Mouse (Mus musculus) midbrain, embryonic 14.5 days (tissue): ENCODE data around the gene H2-Eb2. TPM values are rescaled to one million over a fixed set of nuclear protein-coding genes. Genes with fewer than 3 reads are reported as not detected.

Source experiments
- ATAC-seq: fragments of 200-750 bp; cut with Nextera tagmentation; 2 replicates; pipeline ENCODE4 v1.8.0; 2017; ENCODE audit warnings: moderate number of reproducible peaks, moderate library complexity; ENCODE audit not compliant: low FRiP score, low TSS enrichment
- DNase-seq: peaks from one replicate; pipeline ENCODE4 v3.0.0-alpha.2; 2015
- H3K27ac ChIP-seq: fragments of 300-500 bp; sonication (generic); replicated peaks from 2 replicates; pipeline ENCODE4 v1.5.1; 2014; ENCODE audit warnings: mild to moderate bottlenecking, low read depth, low read length, moderate library complexity
- H3K27me3 ChIP-seq: fragments of 300-500 bp; sonication (generic); 2 replicates; pipeline ENCODE4 v1.6.1; 2014; ENCODE audit warnings: low read length, control low read depth, mixed read lengths; ENCODE audit not compliant: control insufficient read depth, insufficient read depth
- H3K36me3 ChIP-seq: fragments of 300-500 bp; sonication (generic); 2 replicates; pipeline ENCODE4 v1.6.1; 2014; ENCODE audit warnings: low read length, control low read depth; ENCODE audit not compliant: control insufficient read depth, insufficient read depth
- H3K4me1 ChIP-seq: fragments of 300-500 bp; sonication (generic); 2 replicates; pipeline ENCODE4 v1.6.1; 2014; ENCODE audit warnings: mild to moderate bottlenecking, antibody characterized with exemption, low read length, control low read depth; ENCODE audit not compliant: control insufficient read depth, insufficient read depth
- H3K4me2 ChIP-seq: fragments of 300-500 bp; sonication (generic); 2 replicates; pipeline ENCODE4 v1.6.1; 2014; ENCODE audit warnings: mild to moderate bottlenecking, low read length, moderate library complexity
- H3K4me3 ChIP-seq: fragments of 300-500 bp; sonication (generic); replicated peaks from 2 replicates; pipeline ENCODE4 v1.5.1; 2014; ENCODE audit warnings: low read depth, low read length
- H3K9ac ChIP-seq: fragments of 300-500 bp; sonication (generic); replicated peaks from 2 replicates; pipeline ENCODE4 v1.6.1; 2014; ENCODE audit warnings: mild to moderate bottlenecking, low read length, moderate library complexity
- H3K9me3 ChIP-seq: fragments of 300-500 bp; sonication (generic); 2 replicates; pipeline ENCODE4 v1.6.1; 2016; ENCODE audit warnings: low read length, control low read depth, mixed read lengths; ENCODE audit not compliant: control insufficient read depth
- whole genome bisulfite sequencing: fragments of 180-500 bp; shearing (Covaris S2); extraction: QIAGEN DNeasy Blood & Tissue Kit; methylation state at CpG from one replicate; pipeline ENCODE4 v1.1.7; 2014; 5-methylcytosine and 5-hydroxymethylcytosine counted together
- polyA plus RNA-seq: library from polyadenylated mRNA; unstranded; fragments of >200 nt; fragmentation: Nextera tagmentation; extraction: Ambion mirVana; gene quantifications from 2 replicates; pipeline ENCODE4 v1.2.1, GENCODE M21; 2014

Gene H2-Eb2
- polyA plus RNA-seq, 1 experiment from 2014 or later, result not detected

- Histone ChIP-seq H3K4me2 (no peak overlapping the region), H3K27ac (no peak overlapping the region), H3K27me3 (no peaks in the 10 kb centered on the region), H3K9me3 (no peaks in the 10 kb centered on the region), H3K36me3 (no peaks in the 10 kb centered on the region), H3K4me1 (peaks cover 5% of the 10 kb centered on the region; the same call in 1 of the 2 replicates), H3K9ac (no peak overlapping the region), H3K4me3 (no peak overlapping the region)
- ATAC-seq, result no peak
- WGBS, result 81% methylated on average over 23 of the region's 23 CpGs
- no peak for DNase-seq
These were observed 24.5 kb upstream of the H2-Eb2 start for GRCm38 (mm10) chr17:34300691-34301566.

GRCm38 (mm10) chr17:34301670-34302190 is 23.7 kb upstream of the H2-Eb2 start:
- H3K4me1 ChIP-seq, result peaks cover under 1% of the 10 kb centered on the region; the same call in 1 of the 2 replicates
- ATAC-seq, result no peak
- no peak for DNase-seq
- WGBS, result 86% methylated on average over 4 of the region's 4 CpGs
- no peaks in the 10 kb centered on the region for H3K9me3 ChIP-seq
- H3K27ac ChIP-seq, result no peak overlapping the region
- H3K36me3 ChIP-seq, result no peaks in the 10 kb centered on the region
- H3K4me2 ChIP-seq, result no peak overlapping the region
- H3K9ac ChIP-seq, result no peak overlapping the region
- H3K4me3 ChIP-seq, result no peak overlapping the region
- no peaks in the 10 kb centered on the region for H3K27me3 ChIP-seq

- H3K9me3 ChIP-seq, result no peaks in the 10 kb centered on the region
- ATAC-seq, result no peak
- H3K4me2 ChIP-seq, result no peak overlapping the region
These were observed 21.7 kb upstream of the H2-Eb2 start for GRCm38 (mm10) chr17:34303789-34304188.

GRCm38 (mm10) chr17:34304751-34305150 is 20.7 kb upstream of the H2-Eb2 start:
- H3K27me3 ChIP-seq, result 0 out of 2 replicates have a peak, but pooled peaks cover 4% of the 10 kb centered on the region
- no peak for ATAC-seq
- no peak overlapping the region for H3K27ac ChIP-seq
- no peak overlapping the region for H3K9ac ChIP-seq
- DNase-seq, result peak; percentile 82
- H3K4me3 ChIP-seq, result no peak overlapping the region
- WGBS, result 37% methylated on average over 4 of the region's 4 CpGs
- H3K36me3 ChIP-seq, result no peaks in the 10 kb centered on the region
- H3K9me3 ChIP-seq, result no peaks in the 10 kb centered on the region
- no peak overlapping the region for H3K4me2 ChIP-seq
- no peaks in the 10 kb centered on the region for H3K4me1 ChIP-seq

More at GRCm38 (mm10) chr17:34303789-34304188, 21.7 kb upstream of the H2-Eb2 start:
- DNase-seq, result no peak
- Histone ChIP-seq H3K4me1 (no peaks in the 10 kb centered on the region), H3K9ac (no peak overlapping the region), H3K27ac (no peak overlapping the region), H3K36me3 (no peaks in the 10 kb centered on the region), H3K27me3 (0 out of 2 replicates have a peak, but pooled peaks cover 4% of the 10 kb centered on the region), H3K4me3 (no peak overlapping the region)
- 94% methylated on average over 2 of the region's 2 CpGs for WGBS

- ATAC-seq (peak; percentile 69; the same call in 1 of the 2 replicates), DNase-seq (peak; percentile 93)
- no peaks in the 10 kb centered on the region for H3K36me3 ChIP-seq
- no peaks in the 10 kb centered on the region for H3K4me1 ChIP-seq
- no peak within 1 kb of the TSS for H3K4me2 ChIP-seq
- no peak within 1 kb of the TSS for H3K9ac ChIP-seq
- H3K27ac ChIP-seq, result no peak within 1 kb of the TSS
- H3K9me3 ChIP-seq, result no peaks in the 10 kb centered on the region
- H3K27me3 ChIP-seq, result 0 out of 2 replicates have a peak, but pooled peaks cover 4% of the 10 kb centered on the region
- no peak within 1 kb of the TSS for H3K4me3 ChIP-seq
These were observed 20.0 kb upstream of the H2-Eb2 start, which contains the start of gene H2-Eb1 for GRCm38 (mm10) chr17:34305380-34306030. Gene H2-Eb1, plus strand, starts transcription at chr17:34305867.

- Histone ChIP-seq H3K27me3 (0 out of 2 replicates have a peak, but pooled peaks cover 4% of the 10 kb centered on the region), H3K4me1 (no peaks in the 10 kb centered on the region), H3K9me3 (no peaks in the 10 kb centered on the region), H3K27ac (no peak overlapping the region), H3K4me2 (no peak overlapping the region), H3K9ac (no peak overlapping the region), H3K4me3 (no peak overlapping the region), H3K36me3 (no peaks in the 10 kb centered on the region)
- WGBS, result 83% methylated on average over 2 of the region's 2 CpGs
- ATAC-seq (no peak), DNase-seq (no peak)
These were observed 19.1 kb upstream of the H2-Eb2 start for GRCm38 (mm10) chr17:34306407-34306806.

GRCm38 (mm10) chr17:34307216-34307615 is 18.2 kb upstream of the H2-Eb2 start:
- Histone ChIP-seq H3K36me3 (no peaks in the 10 kb centered on the region), H3K9me3 (no peaks in the 10 kb centered on the region), H3K27me3 (0 out of 2 replicates have a peak, but pooled peaks cover 4% of the 10 kb centered on the region), H3K4me1 (no peaks in the 10 kb centered on the region), H3K27ac (no peak overlapping the region), H3K9ac (no peak overlapping the region), H3K4me2 (no peak overlapping the region), H3K4me3 (no peak overlapping the region)
- ATAC-seq, result no peak
- DNase-seq, result no peak

- WGBS, result 91% methylated on average over 4 of the region's 4 CpGs
- no peak for ATAC-seq
- Histone ChIP-seq H3K4me1 (no peaks in the 10 kb centered on the region), H3K27me3 (0 out of 2 replicates have a peak, but pooled peaks cover 4% of the 10 kb centered on the region), H3K27ac (no peak overlapping the region), H3K4me3 (no peak overlapping the region), H3K4me2 (no peak overlapping the region), H3K9ac (no peak overlapping the region), H3K36me3 (no peaks in the 10 kb centered on the region), H3K9me3 (no peaks in the 10 kb centered on the region)
- no peak for DNase-seq
These were observed 17.3 kb upstream of the H2-Eb2 start for GRCm38 (mm10) chr17:34308161-34308560.
